Mouse (Mus musculus) thymus, adult 18-20 months (tissue): ENCODE measurements around the gene Zfp462.

ENCODE experiments used
- DNase-seq, 2 experiments: peaks; one replicate each; pipeline ENCODE4 v3.0.0; 2022; ENCODE audit warnings: mixed read lengths in 2 of 2

Zfp462 gene

DNA sequence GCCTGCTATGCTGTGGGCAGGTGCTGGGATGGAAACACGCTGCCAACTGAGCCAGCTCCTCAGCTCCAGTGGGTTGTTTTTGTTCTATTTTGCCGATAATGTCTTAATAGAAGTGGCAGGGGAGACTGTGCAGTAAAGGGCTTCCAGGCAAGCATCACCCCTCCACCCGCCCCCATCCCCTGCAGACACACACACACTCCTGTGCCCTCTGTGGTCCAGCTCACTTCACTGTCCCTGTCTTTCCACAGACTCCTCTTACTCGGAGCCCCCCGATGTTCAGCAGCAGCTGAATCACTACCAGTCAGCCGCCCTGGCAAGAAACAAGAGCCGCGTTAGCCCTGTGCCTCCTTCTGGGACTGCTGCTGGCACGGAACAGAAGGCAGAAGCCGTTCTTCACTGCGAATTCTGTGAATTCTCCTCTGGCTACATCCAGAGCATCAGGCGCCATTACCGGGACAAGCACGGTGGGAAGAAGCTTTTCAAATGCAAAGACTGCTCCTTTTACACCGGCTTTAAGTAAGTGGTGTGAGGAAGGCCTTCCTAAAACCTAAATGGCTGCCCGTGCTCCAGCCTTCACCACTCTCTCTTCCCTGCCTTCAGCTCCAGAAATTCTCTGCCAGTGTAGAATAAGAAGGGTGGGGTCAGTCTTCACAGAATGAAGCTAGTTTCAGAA is 105.2 kb downstream of the Zfp462 start:
- DNase-seq = no peak

DNA sequence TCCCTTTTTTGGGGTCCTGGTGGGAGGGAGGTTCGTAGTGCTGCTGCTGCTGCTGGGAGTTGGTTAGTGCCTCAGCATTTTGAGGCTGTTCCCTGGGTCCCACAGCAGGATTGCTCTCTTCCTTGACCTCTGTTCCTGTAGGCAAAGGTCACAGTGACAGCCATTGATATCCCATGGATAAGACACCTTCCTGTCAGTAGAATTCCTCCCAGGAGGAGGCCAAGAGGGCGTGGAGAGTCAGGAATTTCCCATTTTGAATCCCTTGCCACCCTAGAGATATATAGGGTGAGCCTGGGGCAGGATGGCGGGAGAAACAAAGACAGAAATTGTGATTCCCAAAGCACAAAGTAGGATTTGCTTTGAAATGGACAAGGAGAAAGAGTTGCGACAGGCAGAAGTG is 106.5 kb downstream of the Zfp462 start:
- DNase-seq = no peak

DNA sequence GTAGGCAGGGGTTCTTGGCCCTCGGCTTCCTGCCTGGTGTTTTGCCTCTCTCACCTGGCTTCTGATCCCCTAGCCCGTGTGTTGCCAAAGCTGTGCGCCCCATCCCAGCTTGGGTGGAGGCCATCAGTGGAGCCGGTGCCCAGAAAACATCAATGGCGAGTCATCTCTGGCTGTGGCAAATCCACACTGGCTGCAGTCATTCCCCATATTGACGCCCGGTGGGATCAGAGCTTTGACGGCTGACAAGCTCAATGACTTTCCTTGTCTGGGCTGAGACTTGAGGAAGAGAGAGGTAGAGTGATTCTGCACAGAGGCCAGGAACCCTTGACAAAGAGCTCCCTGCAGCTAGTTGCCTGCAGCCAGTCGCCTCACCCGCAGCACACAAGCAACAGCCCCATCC is 107.8 kb downstream of the Zfp462 start:
- DNase-seq = no peak

DNA sequence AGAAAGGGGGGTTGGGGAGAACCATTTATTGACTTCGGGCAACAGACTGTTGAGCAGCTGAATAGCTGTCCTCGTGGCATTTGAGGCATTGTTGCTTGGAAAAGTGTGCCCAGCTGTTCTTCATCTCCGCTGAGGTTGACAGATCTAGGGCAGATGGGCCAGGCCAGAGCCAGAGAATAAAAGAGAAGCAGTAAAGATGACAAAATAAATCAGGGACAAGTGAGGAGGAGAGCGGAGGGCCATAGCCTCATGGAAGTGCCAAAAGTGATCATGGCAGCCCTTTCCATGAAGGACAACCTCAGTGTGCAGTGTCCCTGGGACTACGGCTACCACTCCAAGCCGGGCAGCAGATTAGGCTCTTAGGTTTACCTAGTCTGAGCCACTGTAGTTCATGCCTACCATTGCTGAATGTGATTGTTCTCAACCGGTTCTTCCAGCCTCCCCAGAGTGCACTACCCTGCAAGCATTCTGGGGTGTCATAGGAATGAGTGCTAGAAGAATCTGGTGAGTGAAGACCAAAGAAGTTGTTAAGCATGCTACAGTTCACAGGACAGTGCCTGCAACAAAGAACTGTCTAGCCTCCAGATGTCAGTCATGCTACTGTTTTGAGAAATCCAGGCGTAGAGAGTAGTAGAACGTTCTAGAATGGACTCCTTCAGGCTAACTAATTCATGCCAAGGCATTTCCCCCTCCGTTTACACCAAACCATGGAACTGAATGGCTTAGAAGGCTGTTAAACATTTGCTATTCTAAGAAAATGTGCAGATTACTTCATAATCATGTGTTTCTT is 113.0 kb downstream of the Zfp462 start:
- DNase-seq = no peak

DNA sequence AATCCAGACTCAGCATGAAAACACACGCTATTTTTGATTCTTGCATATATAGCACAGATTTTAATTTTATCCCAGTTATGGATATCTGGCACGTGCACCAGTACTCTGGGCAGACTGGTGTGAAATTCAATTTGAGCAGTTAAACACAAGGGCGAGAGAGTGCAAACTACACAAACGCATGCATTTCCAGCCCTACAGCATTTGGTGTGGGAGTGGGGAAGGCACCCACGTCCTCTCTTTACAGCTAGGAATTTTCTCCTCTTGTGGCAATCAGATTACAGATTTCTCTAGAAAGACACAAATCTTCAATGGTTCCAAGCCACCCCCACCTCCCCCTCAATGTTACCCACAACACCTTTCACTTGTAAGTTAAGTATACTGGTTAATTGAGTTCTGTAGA is 114.1 kb downstream of the Zfp462 start:
- DNase-seq = no peak

DNA sequence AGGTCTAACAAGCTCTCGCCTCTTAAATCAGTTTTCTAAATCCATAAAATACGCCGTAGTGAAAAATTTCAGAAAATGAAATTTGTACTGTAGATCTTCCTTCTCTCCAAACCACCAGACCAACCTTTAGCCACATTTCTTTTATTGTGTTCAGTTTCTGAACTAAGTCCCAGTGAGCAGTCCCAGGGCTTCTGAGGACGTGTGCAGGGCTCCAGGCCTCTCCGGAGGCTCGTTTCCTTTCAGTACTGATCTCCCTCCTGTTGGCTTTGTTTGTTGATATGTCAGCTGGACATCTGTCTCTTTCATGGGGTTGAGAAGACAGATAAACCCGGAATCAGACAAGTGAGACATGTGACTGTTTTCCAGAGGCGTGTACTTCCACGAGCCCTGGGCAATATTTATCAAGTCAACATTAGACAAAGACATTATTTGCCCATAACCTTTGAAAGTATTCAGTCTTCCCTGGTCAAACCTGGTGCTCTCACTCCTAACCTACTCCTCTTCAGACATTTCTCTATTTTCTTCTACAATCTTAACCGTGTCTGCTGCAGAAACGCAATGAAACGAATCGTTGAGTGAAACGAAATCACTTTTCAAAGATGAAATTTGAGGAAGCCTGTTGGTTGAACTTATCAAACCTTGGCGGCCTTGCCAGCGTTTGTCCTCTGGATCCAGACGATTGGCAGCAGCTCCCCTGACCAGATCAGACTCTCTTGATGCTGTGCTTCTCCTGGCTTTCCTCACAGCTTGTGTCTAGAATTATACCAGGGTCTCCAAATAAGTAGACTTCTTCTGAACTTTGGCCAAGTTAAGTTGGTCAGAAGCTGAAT is 121.7 kb downstream of the Zfp462 start:
- no peak for DNase-seq

DNA sequence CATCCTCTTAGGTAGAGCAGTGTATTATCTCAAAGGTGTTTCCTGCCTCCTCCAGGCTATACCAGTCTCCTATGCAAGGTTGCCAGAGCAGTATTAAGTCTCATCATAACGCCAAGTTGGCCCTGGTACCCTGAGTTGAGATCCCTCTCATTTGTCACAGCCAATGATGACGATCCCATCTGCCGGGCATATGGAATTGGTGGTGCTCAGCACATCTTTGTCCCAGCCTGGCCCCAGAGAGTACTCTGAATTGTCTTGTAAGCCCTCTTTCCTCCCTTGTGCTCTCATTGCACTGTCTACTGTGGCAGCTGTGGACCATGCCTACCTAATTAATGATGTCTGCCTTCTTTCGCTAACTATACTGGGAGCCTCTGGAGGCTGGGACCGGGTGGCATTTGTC is 126.7 kb downstream of the Zfp462 start:
- no peak for DNase-seq

DNA sequence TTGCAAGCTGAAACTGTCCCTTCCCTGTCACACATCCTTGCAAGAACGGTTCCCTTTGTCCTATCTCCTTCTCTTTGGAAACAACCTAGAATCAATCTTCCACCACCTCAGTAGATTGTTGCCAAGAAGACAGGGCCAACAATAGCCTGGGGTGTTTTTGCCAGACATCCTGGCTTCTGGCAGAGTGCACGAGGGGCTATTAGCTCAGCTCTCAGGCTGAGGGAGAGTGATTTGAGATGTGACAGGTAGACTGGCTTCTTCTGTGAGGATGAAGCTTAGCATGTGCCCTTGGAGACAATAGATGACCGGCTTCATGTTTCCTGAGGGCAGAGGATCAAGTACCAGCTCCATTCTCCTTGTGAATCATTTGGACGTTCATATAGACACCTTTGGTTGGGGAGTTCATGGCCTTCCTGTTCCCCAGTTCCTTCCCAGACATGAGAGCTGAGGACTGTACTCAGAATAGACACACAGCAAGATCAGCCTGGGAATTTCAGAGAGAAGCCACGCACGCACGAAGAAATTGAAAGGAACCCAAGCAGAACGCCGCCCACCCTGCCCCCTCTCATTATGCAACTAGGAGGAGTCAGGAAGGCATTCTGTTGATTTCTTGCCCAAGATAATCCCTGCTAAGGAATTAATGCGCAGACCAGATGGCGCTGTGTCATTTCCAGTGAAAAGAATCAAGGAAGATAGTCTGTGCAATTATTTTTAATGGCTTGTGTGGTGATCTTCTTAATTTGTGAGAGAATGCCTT is 132.5 kb downstream of the Zfp462 start:
- DNase-seq = no peak

DNA sequence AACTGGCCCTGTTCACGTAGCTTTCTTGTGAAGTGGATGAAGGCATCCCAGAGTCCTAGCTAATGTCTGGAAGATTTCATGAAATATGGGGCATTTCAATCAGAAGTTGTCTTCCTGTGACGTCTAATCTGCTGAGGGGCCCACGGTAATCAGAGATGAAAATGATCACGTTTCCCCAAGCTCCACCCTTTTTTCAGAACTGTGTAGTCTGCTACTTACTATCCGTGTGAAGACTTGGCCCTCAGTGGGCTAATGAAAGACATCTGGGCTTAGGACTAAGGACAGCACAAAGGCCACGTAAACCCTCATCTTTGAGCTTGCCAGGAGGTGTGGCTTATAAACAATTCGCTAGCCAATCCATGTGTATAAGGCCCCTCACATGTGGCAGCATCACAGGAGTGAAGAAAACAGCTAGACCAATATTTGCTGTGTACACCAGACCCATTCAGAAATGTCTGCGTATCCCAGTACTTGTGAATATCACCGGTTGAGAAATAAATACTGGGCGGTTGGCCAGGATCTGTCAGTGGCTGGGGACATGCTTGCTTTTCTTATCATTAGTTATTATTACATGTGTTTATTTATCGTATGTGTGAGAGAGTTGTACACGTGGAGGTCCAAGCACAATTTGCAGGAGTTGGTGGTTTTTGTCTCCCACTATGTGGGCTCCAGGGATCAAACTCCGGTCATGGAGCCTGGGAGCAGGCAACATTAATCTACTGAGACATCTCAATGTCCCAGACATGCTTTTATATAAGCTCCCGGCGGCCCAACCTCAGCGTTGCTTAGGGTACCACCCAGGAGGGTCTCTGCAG is 133.3 kb downstream of the Zfp462 start:
- DNase-seq = no peak

DNA sequence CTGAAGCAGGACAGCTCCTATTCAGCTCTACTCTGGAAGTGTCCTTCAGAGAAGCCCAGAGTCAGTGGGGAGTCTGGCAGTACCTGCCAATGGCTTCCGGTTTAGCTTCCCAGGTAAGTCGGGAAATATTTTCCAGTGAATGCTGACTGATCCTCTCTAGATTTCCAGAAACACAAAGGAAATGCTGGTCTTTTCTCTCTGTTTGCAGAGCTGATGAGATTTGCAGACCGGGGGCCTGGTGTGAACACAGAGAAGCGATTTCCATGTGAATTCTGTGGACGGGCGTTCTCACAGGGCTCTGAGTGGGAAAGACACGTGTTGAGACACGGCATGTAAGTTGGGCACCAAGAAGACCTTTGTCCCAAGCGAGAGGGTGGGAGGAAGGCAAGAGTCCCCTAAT is 134.2 kb downstream of the Zfp462 start:
- DNase-seq = no peak

DNA sequence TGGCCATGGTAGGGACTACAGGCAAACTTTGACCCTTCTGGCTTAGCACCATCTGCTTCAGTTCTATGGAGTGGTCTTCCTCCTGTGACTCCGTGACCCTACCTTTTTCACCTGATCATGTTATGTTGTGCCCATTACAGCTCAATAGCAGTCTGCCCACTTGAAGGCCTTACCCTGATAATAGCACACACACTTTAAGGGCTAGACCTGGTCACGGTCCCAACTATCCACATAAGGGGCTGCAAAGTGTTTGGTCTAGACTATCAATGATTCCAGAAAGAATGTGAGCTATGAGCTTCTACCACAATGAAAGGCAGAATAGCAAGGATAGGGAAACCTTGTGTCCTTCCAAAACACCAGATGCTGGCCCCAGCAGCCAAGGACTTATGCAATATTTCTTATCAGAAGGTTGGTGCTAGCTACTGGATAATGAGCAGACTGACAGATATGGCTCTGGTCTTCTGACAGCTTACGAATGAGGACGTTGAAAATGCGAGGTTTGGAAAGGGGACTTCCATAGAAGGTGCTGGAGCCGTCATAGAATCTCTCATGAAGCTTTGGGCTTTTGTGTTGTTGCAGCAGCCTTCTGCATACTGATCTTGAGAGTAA is 139.3 kb downstream of the Zfp462 start:
- no peak for DNase-seq

DNA sequence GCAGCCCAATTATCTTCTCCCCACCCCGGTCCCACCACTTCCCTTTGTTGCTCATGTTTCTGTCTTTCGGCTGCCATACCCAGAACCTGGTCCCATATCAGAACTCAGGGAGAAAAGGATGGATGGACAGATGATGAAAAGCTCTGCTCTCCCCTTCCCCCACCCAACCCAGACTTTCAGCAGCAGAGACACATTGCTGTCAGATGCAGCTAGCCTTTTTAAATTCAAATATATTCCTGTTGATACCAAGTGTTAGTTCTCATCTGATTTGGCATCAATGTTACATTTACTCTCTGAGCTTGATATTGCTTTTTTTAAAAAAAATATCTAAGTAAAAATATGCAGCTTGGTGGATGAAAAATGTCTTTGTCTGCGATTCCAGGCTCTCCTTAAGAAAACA is 143.3 kb downstream of the Zfp462 start:
- no peak for DNase-seq

DNA sequence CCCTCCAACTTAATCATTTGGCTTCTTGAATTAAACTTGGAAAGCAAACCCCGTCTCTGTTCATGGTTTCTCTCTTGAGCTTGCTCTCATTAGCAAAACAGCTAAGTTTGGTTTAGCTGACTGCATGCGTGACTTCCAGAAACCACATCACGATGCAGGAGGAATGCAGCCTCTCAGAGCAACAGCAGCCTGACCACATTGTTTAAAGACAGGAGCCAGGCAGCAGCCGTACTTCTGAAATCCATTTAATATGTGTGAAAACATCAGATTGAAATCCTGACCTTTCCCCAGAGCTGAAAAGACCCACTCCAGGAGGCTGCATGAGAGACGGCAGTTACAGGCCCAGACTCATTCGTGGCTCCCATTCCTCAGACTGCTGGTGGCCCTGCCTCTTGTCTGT is 144.1 kb downstream of the Zfp462 start:
- no peak for DNase-seq

DNA sequence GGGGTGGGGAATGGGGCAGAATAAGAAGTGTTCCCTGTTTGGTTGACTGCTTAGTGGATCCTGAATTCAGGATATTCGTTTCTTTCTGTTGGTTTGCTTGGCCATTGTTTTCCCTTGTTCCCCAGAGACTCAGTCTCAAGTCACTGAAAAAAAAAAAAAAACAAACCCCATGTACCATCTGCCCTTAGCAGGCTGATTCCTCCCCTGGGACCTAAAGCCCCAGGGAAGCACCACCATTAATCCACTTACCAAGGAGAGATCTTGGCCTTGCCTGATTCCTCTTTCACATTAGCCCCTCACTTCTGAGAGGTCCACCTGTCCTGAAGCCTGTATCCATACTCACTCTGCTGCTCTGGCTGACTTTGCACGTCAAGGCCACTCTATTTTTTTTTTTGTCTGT is 152.3 kb downstream of the Zfp462 start:
- no peak for DNase-seq

DNA sequence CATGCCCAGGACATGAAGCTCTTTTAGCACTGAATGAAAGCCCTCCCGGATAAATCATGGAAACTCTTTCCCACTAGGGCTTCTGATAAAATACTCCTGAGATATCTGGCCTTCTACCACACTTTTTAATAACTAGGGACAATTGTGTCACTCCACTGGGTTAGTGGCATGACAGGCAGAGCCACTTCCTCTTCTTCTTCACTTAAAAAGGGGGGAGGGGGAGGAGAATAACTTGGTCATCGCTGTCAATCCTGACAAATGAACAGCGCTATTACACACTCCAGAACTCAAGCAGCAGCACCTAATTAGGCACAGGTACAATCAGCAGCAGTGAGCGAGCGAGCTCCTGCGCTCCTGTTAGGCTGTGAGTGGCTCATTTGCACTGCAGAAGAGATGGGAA is 153.5 kb downstream of the Zfp462 start:
- DNase-seq = no peak

DNA sequence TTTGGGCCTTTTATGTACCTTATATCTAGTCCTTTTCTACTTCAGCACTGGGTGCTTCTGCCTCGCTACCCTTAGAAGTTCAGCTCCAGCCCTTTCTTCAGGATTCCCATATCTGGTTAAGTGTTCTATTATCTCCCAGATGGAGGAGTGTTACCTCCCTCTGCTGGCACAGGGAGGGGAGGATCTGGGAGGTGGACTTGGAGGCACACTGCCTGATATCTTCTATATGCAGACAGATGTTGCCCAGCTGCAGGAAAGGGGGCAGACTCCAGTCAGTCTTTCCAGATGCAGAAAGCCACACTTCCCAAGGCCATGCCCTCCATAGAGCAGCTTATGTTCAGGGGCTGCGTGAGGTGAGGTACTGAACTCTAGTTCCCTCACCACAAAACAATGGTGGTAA is 156.0 kb downstream of the Zfp462 start:
- no peak for DNase-seq

DNA sequence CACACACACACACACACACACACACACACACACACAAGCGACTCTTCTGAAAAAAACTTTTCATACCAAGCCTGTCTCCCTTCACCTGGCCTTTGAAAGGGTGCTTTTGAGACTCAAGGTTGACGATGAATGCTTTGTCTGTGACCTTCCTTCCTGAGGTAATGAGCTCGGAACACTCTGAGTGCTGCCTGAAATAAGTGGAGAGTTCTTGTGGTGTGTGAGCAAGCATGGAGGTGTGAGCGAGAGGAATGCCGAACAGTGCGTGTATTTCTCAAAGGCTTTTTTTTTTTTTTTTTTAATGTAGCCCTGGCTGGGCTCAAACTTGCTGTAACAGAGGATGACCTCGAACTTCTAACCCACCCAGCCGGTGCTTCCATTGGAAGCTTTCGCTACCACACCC is 156.8 kb downstream of the Zfp462 start:
- DNase-seq = no peak

DNA sequence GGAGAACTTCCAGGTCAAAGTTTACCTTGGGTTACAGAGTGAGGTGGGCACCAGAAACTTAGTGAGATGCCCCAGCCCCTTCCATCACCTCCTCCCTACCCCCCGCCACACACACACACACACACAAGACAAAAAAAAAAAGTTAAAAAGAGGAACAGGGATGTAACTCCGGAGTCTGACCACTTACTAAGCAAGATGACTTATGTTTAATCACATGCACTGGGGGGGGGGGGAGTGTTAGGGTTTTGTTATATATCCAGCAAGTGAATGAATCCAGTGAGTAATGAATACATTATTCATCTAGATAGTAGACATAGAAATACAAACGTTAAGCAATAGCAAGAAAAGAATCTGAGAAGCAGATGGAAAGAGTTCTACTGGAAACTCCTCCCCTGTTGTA is 157.5 kb downstream of the Zfp462 start:
- no peak for DNase-seq

DNA sequence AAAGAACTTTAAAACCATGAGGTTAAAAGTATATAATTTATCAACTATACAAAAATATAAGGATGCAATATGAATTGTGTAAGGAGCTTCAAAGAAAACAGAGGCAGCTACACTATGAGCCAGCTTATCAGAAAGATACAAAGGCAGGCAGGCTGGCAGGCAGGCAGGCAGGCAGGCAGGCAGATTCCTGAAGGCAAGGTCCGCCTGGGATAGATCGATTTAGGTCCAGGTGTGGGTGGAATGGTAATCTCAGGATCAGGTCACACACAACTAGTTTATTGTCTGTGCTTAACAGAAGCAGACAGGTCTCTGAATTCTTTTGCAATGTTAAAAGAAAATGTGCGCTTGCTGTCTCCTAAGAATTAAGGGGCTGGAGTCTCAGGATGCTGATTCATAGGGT is 158.7 kb downstream of the Zfp462 start:
- DNase-seq = no peak

DNA sequence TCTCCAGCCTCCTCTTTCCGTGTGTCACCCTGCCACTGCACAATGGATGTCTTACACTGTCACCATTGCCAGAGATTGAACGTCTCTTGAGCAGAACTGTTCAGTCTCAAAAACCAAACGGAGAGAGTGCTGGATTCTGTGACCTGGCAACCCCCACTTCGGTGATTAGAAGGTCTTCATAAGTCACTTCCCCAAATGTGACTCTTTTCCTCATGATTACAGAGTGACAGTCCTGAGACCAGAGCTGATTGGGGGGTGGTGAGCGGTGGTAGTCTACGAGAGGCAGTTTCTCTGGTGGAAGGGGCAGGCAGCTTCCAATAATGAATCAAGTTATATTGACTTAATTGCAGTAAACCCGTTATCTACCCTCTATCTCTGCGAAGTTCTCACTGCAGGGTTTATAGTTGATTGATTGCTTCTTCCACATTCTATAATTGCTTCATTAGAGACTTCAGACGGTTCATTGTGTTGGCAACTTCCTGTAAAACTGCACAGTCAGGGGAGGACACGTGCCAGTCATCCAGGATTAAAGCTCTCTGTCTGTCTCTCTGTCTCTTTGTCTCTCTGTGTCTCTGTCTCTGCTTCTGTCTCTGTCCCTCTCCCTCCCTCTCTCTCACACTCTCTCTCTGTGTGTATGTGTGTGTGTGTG is 173.1 kb downstream of the Zfp462 start:
- DNase-seq = no peak

DNA sequence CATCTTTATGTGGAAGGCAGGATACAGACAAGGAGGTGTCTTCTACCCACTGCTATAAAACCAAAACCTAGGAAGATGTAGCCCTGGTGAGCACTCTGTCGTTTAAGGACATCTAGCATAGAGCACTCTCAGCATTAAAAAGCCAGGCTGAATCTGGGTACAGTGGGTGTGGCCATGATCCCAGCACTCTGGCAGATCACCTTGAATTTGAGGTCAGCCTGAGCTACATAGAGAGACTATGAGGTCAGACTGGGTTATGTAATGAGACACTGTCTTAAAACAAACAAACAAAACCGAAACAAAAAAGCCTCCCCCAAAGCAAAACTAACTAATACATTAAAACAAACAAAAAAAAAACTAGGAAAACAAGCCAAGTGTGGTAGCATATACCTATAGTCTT is 176.3 kb downstream of the Zfp462 start:
- DNase-seq = no peak
